Mouse (Mus musculus) cortical plate, adult 2 months (tissue): ENCODE results near the gene Imp4.

ENCODE experiments used
- CTCF ChIP-seq: fragments of 200-500 bp; IDR thresholded peaks from 2 replicates; pipeline ENCODE4 v1.5.1; 2011; ENCODE audit warnings: mild to moderate bottlenecking, control low read depth, low read length; ENCODE audit not compliant: insufficient read depth; ENCODE audit errors: extremely low read depth
- POLR2A ChIP-seq: fragments of 200-500 bp; IDR thresholded peaks from 2 replicates; pipeline ENCODE4 v1.6.1; 2011; ENCODE audit warnings: mild to moderate bottlenecking, low read length, control low read depth; ENCODE audit not compliant: insufficient read depth; ENCODE audit errors: extremely low read depth

DNA sequence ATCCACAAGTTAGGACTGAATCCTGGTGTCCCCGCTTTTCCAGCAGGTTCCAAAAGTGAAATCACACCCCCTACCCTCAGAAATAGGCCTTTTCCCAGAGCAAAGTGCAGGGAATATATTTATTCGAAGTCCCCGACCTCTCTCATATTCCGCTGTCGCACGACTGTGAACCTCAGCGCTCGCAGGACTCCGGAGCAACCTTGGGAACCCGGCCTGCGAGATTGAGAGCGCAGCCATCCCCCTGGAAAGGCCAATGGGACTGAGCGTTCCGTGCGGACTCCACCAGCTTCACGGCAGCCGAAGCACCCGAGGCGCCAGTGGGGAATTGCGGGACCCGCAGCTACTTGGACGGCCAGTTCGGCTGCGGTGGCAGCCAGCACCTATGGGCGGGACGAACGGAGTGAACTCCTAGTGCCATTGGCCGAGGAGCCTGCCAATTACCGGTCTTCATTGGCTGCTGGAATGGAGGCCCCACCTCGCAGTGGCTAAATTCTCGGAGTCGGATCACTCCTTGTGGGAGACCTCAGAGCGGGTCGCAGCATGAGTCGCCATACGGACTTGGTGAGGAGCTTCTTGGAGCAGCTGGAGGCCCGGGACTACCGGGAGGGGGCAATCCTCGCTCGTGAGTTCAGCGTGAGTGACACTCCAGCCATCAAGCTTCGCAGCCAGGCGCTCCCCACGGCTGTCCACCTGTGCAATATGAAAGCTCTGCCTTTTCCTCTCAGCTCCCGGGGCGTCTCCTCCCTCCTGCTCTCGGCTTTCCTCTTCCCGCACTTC is 19.8 kb downstream of the Imp4 start, which contains the start of gene Ptpn18:
- TF ChIP-seq CTCF = no peak
- TF ChIP-seq POLR2A = no peak
